Mouse (Mus musculus): ENCODE results near the gene Meig1. TPM values are rescaled to one million over a fixed set of nuclear protein-coding genes. Genes with fewer than 3 reads are reported as not detected.

The Meig1 gene
- polyA plus RNA-seq, 1 experiment, result not detected

DNA sequence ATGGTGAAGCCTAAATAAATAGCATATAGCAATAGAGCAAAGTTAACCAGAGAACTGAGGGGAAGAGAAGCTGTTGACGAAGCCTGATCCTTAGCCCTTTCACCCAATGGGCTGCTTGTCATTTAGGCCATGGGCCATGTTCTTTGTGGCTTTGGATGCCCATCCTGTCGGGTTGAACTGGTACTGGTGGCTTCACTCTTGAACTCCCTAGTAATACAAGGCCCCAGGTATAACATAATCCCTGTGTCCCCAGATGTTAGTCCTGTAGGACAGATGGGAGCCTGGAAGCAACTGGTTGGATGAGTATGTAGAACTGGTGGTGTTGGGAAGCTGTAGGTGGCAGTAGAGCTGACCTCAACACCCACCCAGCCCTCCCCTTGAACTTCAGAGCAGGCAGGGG lies 30.5 kb downstream of the Meig1 start:
- H3ac ChIP-seq (ENCODE audit: control insufficient read depth, insufficient read length, low read depth), result no peak overlapping the region
- TF ChIP-seq MYOG (IDR thresholded peaks at IDR 0.05; ENCODE audit: control insufficient read depth, extremely low read depth, insufficient read length) (no peak), CTCF (IDR thresholded peaks at IDR 0.05; ENCODE audit: control insufficient read depth, insufficient read depth, insufficient read length) (no peak), MYOD1 (IDR thresholded peaks at IDR 0.05; ENCODE audit: control insufficient read depth, insufficient read length, low read depth) (no peak), USF1 (IDR thresholded peaks at IDR 0.05; ENCODE audit: low read depth) (no peak), FOSL1 (IDR thresholded peaks at IDR 0.05; ENCODE audit: insufficient read depth, low read length, poor library complexity, severe bottlenecking) (no peak), MAX (IDR thresholded peaks at IDR 0.05) (no peak), CEBPB (IDR thresholded peaks at IDR 0.05; ENCODE audit: low read depth) (no peak)
- H3K4me3 ChIP-seq (ENCODE audit: insufficient read depth, poor library complexity, severe bottlenecking), result no peak overlapping the region

DNA sequence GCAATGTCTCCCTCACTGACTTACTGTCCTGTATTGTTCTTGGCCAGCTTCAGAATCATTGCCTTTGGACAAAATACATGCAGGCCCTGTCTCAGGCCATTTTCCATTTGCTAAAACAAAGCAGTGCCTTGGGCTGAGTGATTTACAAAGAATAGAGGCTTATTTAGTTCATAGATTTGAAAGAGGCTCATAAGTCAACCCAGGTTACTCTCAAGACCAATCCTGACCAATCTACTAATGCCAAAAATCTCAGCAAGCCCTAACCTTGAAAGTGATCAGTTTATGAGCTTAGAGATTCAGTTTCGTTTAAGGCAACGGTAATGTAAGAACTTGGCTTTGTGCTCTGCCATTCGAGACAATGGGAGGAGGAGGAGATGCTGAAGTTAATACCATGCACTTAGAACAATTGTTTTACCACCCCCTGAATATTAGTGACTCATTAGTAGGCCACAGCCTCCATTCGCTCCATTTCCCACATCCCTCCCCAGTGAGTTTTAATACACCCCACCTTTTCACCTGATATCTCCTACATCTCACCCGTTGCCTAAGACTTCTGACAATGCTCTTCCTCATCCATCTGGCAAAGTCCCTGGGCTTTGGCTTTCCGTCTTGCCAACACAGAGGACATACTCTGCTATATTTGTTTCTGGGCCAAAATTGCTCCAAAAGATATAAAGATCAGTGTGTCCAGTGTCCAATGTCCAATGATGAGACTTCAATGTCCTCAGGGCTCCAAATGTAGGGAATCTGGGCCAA lies 35.2 kb downstream of the Meig1 start:
- no peak for TF ChIP-seq CTCF (IDR thresholded peaks at IDR 0.05; ENCODE audit: control insufficient read depth, insufficient read depth, insufficient read length)
- TF ChIP-seq USF1 (IDR thresholded peaks at IDR 0.05; ENCODE audit: low read depth), result no peak
- TF ChIP-seq CEBPB (IDR thresholded peaks at IDR 0.05; ENCODE audit: low read depth), result no peak
- TF ChIP-seq MYOG (IDR thresholded peaks at IDR 0.05; ENCODE audit: control insufficient read depth, extremely low read depth, insufficient read length), result no peak
- no peak for TF ChIP-seq FOSL1 (IDR thresholded peaks at IDR 0.05; ENCODE audit: insufficient read depth, low read length, poor library complexity, severe bottlenecking)
- no peak for TF ChIP-seq MYOD1 (IDR thresholded peaks at IDR 0.05; ENCODE audit: control insufficient read depth, insufficient read length, low read depth)
- TF ChIP-seq MAX (IDR thresholded peaks at IDR 0.05), result no peak
- no peak overlapping the region for H3K4me3 ChIP-seq (ENCODE audit: insufficient read depth, poor library complexity, severe bottlenecking)
- peaks cover 21% of the 10 kb centered on the region for H3K27me3 ChIP-seq (ENCODE audit: control insufficient read depth, insufficient read depth, insufficient read length)
- no peaks in the 10 kb centered on the region for H3K36me3 ChIP-seq (ENCODE audit: control insufficient read depth, insufficient read depth)
- H3K79me3 ChIP-seq (ENCODE audit: low read depth), result no peaks in the 10 kb centered on the region
- no peak overlapping the region for H3ac ChIP-seq (ENCODE audit: control insufficient read depth, insufficient read length, low read depth)
- H3K79me2 ChIP-seq (ENCODE audit: control insufficient read depth, insufficient read depth), result no peaks in the 10 kb centered on the region

More for the DNA sequence above, 30.5 kb downstream of the Meig1 start:
- peaks cover 17% of the 10 kb centered on the region for H3K27me3 ChIP-seq (ENCODE audit: control insufficient read depth, insufficient read depth, insufficient read length)
- no peaks in the 10 kb centered on the region for H3K79me3 ChIP-seq (ENCODE audit: low read depth)
- no peaks in the 10 kb centered on the region for H3K79me2 ChIP-seq (ENCODE audit: control insufficient read depth, insufficient read depth)
- no peaks in the 10 kb centered on the region for H3K36me3 ChIP-seq (ENCODE audit: control insufficient read depth, insufficient read depth)

DNA sequence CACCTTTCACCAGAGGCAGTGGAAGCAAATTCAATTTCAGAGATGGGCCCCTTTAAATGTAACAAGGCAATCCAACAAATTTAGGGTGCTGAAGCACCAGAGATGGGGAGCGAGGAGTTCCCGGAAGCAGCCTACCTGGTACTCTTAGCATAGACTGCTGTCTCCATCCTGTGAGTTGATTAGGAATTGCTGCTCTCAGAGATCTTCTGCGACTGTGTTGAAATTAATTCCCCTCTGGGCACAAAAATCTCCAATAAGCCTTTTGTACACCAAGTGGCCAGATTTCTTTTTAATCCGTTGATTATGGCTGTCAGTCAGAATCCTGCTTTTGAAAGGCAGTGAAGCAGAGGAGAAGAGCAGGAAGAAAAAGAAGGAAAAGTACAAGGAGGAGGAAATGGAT lies 57.3 kb downstream of the Meig1 start:
- Histone ChIP-seq H3K4me3 (ENCODE audit: insufficient read depth, poor library complexity, severe bottlenecking) (no peak overlapping the region), H3K79me3 (ENCODE audit: low read depth) (no peaks in the 10 kb centered on the region), H3ac (ENCODE audit: control insufficient read depth, insufficient read length, low read depth) (no peak overlapping the region), H3K36me3 (ENCODE audit: control insufficient read depth, insufficient read depth) (no peaks in the 10 kb centered on the region), H3K79me2 (ENCODE audit: control insufficient read depth, insufficient read depth) (no peaks in the 10 kb centered on the region), H3K27me3 (ENCODE audit: control insufficient read depth, insufficient read depth, insufficient read length) (peaks cover 48% of the 10 kb centered on the region)
- TF ChIP-seq USF1 (IDR thresholded peaks at IDR 0.05; ENCODE audit: low read depth), result no peak
- no peak for TF ChIP-seq FOSL1 (IDR thresholded peaks at IDR 0.05; ENCODE audit: insufficient read depth, low read length, poor library complexity, severe bottlenecking)
- TF ChIP-seq MAX (IDR thresholded peaks at IDR 0.05), result no peak
- no peak for TF ChIP-seq MYOG (IDR thresholded peaks at IDR 0.05; ENCODE audit: control insufficient read depth, extremely low read depth, insufficient read length)
- no peak for TF ChIP-seq CEBPB (IDR thresholded peaks at IDR 0.05; ENCODE audit: low read depth)

DNA sequence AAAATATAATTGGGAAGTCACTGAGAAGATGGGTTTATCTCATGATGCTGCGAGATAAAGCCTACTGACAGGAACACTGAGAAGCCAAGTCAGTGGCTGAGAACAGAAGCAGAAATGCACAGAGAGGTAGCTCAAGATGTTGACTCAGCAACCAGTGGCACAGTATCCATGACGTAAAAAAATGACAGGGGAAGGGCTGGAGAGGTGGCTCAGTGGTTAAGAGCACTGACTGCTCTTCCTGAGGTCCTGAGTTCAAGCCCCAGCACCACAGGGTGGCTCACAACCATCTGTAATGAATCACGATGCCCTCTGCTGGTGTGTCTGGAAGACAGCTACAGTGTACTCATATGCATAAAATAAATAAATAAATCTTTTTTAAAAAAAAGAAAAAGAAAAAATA lies 61.4 kb downstream of the Meig1 start:
- Histone ChIP-seq H3K36me3 (ENCODE audit: control insufficient read depth, insufficient read depth) (no peaks in the 10 kb centered on the region), H3ac (ENCODE audit: control insufficient read depth, insufficient read length, low read depth) (no peak overlapping the region), H3K27me3 (ENCODE audit: control insufficient read depth, insufficient read depth, insufficient read length) (peaks cover 46% of the 10 kb centered on the region), H3K79me3 (ENCODE audit: low read depth) (no peaks in the 10 kb centered on the region), H3K4me3 (ENCODE audit: insufficient read depth, poor library complexity, severe bottlenecking) (no peak overlapping the region), H3K79me2 (ENCODE audit: control insufficient read depth, insufficient read depth) (no peaks in the 10 kb centered on the region)
- TF ChIP-seq FOSL1 (IDR thresholded peaks at IDR 0.05; ENCODE audit: insufficient read depth, low read length, poor library complexity, severe bottlenecking) (no peak), MYOD1 (IDR thresholded peaks at IDR 0.05; ENCODE audit: control insufficient read depth, insufficient read length, low read depth) (no peak), CEBPB (IDR thresholded peaks at IDR 0.05; ENCODE audit: low read depth) (no peak), CTCF (IDR thresholded peaks at IDR 0.05; ENCODE audit: control insufficient read depth, insufficient read depth, insufficient read length) (no peak), MAX (IDR thresholded peaks at IDR 0.05) (no peak), USF1 (IDR thresholded peaks at IDR 0.05; ENCODE audit: low read depth) (no peak), MYOG (IDR thresholded peaks at IDR 0.05; ENCODE audit: control insufficient read depth, extremely low read depth, insufficient read length) (no peak)

Other genes with a start within 250 kb of the Meig1 start
- gene Nmt2, start 138.4 kb downstream of the Meig1 start, polyA plus RNA-seq (2012; fragmentation: generic; extraction: Trizol), result 25.0 TPM
- 9.8 TPM for gene Rpp38, start 90.0 kb downstream of the Meig1 start, polyA plus RNA-seq (2012; fragmentation: generic; extraction: Trizol)
- gene Acbd7, start 86.5 kb downstream of the Meig1 start, polyA plus RNA-seq (2012; fragmentation: generic; extraction: Trizol), result 0.32 TPM
- gene Olah, start 25.4 kb downstream of the Meig1 start, polyA plus RNA-seq (2012; fragmentation: generic; extraction: Trizol), result not detected
- 1.3 TPM for gene Dclre1c, start 1.5 kb upstream of the Meig1 start, polyA plus RNA-seq (2012; fragmentation: generic; extraction: Trizol)
- gene Suv39h2, start 52.4 kb upstream of the Meig1 start, polyA plus RNA-seq (2012; fragmentation: generic; extraction: Trizol), result 4.5 TPM
- 2.5 TPM for gene Gm45902, start 90.1 kb upstream of the Meig1 start, polyA plus RNA-seq (2012; fragmentation: generic; extraction: Trizol)
- 49.0 TPM for gene Hspa14, start 90.2 kb upstream of the Meig1 start, polyA plus RNA-seq (2012; fragmentation: generic; extraction: Trizol)
- 0.21 TPM for gene Cdnf, start 90.4 kb upstream of the Meig1 start, polyA plus RNA-seq (2012; fragmentation: generic; extraction: Trizol)
- gene Fam107b, start 147.8 kb upstream of the Meig1 start, polyA plus RNA-seq (2012; fragmentation: generic; extraction: Trizol), result 16.6 TPM

Measured in C2C12 (cell line).